Mouse (Mus musculus) liver (tissue): ENCODE measurements around the gene Rap1gap.

ENCODE experiments used
- DNase-seq: peaks from one replicate; pipeline ENCODE4 v3.0.0-alpha.2; 2020; ENCODE audit warnings: mixed read lengths

The Rap1gap gene

GRCm38 (mm10) chr4:137695300-137695699, 30.8 kb downstream of the Rap1gap start:
- DNase-seq, result no peak

GRCm38 (mm10) chr4:137695900-137696299, 31.4 kb downstream of the Rap1gap start:
- peak; percentile 28 for DNase-seq

- DNase-seq, result no peak
Observed at GRCm38 (mm10) chr4:137697156-137697885, 32.8 kb downstream of the Rap1gap start.

GRCm38 (mm10) chr4:137698076-137698985, 33.8 kb downstream of the Rap1gap start:
- DNase-seq, result no peak

GRCm38 (mm10) chr4:137699264-137700211, 35.0 kb downstream of the Rap1gap start:
- no peak for DNase-seq

GRCm38 (mm10) chr4:137700960-137701359, 36.4 kb downstream of the Rap1gap start:
- no peak for DNase-seq

- no peak for DNase-seq
Observed at GRCm38 (mm10) chr4:137703077-137703476, 38.6 kb downstream of the Rap1gap start.

GRCm38 (mm10) chr4:137704561-137704960, 40.0 kb downstream of the Rap1gap start:
- DNase-seq, result no peak

GRCm38 (mm10) chr4:137705379-137705778, 40.9 kb downstream of the Rap1gap start:
- DNase-seq, result no peak

- DNase-seq, result no peak
Observed at GRCm38 (mm10) chr4:137706510-137706909, 42.0 kb downstream of the Rap1gap start.

GRCm38 (mm10) chr4:137707216-137707990, 42.9 kb downstream of the Rap1gap start:
- peak; percentile 88 for DNase-seq

- no peak for DNase-seq
Observed at GRCm38 (mm10) chr4:137712963-137713362, 48.4 kb downstream of the Rap1gap start.

GRCm38 (mm10) chr4:137714020-137714624, 49.6 kb downstream of the Rap1gap start:
- no peak for DNase-seq

GRCm38 (mm10) chr4:137717005-137717404, 52.5 kb downstream of the Rap1gap start:
- no peak for DNase-seq

- no peak for DNase-seq
Observed at GRCm38 (mm10) chr4:137717671-137718070, 53.1 kb downstream of the Rap1gap start.

GRCm38 (mm10) chr4:137719378-137720077, 55.0 kb downstream of the Rap1gap start:
- no peak for DNase-seq

- no peak for DNase-seq
Observed at GRCm38 (mm10) chr4:137721563-137721962, 57.0 kb downstream of the Rap1gap start.

- no peak for DNase-seq
Observed at GRCm38 (mm10) chr4:137722230-137722629, 57.7 kb downstream of the Rap1gap start.

GRCm38 (mm10) chr4:137722692-137723427, 58.3 kb downstream of the Rap1gap start:
- DNase-seq, result peak; percentile 76

GRCm38 (mm10) chr4:137723527-137723926, 59.0 kb downstream of the Rap1gap start:
- no peak for DNase-seq
